Mouse (Mus musculus) neural tube, embryonic 10.5 days (tissue): ENCODE data around the gene Zfp747.
"Not testable (repeated sequence)": the region's sequence is repeated elsewhere in the genome, so short reads cannot be mapped to it uniquely, and the experiment has no call there.

Experiments
- DNase-seq: peaks from one replicate; pipeline ENCODE4 v3.0.0-alpha.2; 2017; ENCODE audit warnings: low spot score; ENCODE audit errors: extremely low spot score

Gene Zfp747

GRCm38 (mm10) chr7:127371870-127372269 lies 4.0 kb downstream of the Zfp747 start:
- DNase-seq: not testable (repeated sequence)

DNA sequence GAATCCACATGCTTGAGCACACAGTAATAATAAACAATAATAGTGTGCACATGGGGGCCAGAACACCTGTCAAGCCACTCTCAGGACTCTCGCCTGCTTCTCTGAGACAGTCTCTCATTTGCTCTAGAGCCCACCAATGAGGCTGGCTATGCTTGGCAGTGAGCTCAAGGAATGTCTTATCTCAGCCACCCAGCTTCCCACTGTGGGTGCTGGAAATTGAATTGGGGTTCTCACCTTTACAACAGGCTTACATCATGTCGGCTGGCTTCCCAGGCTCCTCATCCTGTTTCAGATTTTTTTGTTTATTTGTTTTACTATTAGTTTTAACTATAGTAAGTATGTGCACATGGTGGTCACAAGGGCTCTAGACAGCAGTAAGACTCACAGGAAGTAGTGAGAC lies 4.6 kb downstream of the Zfp747 start:
- no peak for DNase-seq

GRCm38 (mm10) chr7:127366249-127366648 lies 9.6 kb downstream of the Zfp747 start:
- DNase-seq: no peak

DNA sequence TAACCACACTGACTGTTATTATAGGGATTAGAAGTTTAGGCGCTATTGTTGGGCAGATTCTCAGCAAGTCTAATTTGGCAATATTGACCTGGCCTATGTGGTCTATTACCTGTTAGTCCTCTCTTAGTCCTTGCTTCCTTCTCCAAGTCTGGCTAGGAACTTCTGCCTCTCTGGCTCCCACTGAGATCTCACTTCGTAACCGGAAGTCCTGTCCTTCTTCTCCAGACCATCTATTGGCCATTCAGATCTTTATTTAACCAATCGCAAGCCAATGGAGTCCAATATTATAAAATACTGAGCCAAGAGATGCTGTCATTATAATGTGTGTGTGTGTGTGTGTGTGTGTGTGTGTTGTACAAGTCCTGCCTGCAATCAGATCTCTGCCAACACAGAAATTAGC lies 11.7 kb downstream of the Zfp747 start:
- no peak for DNase-seq

GRCm38 (mm10) chr7:127363475-127363921 lies 12.4 kb downstream of the Zfp747 start:
- DNase-seq: peak; percentile 70

GRCm38 (mm10) chr7:127362418-127362817 lies 13.4 kb downstream of the Zfp747 start:
- DNase-seq: not testable (repeated sequence)

GRCm38 (mm10) chr7:127361449-127361848 lies 14.4 kb downstream of the Zfp747 start:
- DNase-seq: no peak

- no peak for DNase-seq
Observed at GRCm38 (mm10) chr7:127360265-127360664, 15.6 kb downstream of the Zfp747 start.

- no peak for DNase-seq
Observed at GRCm38 (mm10) chr7:127358472-127358871, 17.4 kb downstream of the Zfp747 start.

DNA sequence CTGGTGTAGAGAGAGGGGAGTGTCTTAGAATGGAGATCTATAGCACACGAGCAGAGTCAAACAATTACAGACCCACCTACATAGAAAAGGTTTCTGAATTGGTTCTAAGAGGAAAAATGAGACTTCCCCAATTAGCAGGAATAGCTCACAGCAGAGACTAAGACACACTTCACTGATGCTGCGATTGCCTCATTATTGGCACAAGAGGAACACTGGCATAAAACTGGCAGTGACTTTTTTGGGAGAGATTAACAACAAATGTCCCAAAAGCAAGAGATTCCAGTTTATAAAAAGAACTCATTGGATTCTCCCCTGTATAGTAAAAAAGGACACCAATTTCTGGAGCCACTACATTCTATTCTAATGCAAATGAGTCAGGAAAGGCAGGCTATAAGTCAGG lies 18.0 kb downstream of the Zfp747 start:
- no peak for DNase-seq

DNA sequence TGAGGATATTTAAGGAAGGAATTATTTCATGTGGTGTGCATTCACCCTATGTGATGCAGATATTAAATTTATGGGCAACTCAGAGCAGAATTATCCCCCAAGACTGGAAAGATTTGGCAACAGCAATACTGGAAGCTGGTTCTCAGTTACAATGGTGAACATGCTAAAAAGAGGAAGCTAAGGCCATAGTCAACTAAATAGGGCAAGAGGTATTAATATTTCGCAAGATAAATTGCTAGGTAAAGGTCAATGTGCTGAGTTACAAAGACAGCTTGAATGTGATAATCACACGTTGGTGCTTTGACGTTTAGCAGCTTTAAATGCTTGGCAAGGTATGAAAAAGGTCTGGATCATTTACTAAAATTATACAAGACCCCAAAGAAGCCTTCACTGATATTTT lies 20.1 kb downstream of the Zfp747 start:
- no peak for DNase-seq

DNA sequence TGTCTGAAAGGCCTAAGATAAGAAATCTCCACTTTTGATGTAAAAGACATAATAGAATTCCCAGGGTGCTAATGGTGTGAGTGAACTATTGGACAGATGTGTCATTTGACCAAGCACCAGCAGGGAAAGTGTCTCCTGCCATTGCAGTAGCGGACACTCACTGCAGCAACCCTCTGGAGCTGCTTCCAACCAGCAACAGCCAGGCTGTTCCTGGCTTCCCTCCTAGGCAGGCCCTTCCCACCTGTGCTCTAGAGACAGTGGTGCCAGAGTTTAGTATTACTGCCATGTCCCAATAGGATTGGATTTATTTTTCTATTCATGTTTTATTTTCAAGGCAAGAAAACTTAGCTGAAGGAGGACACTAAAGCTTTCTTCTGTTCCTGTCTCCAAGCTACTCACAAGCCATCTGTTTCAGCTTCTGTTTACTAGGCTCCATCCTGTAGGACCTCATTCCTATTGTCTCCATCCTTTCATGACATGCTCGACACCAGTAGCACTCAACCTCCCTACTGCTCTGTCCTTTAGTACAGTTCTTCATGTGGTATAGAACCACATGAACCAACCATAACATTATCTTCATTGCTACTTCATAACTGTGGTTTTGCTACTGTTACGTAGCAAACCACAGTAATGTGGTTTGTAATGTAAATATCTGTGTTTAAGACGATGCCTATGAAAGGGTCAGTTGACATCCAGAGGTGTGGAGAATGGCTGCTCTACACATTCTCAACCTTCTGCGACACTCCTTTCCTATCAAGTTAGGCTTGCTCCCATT lies 24.4 kb downstream of the Zfp747 start:
- no peak for DNase-seq

DNA sequence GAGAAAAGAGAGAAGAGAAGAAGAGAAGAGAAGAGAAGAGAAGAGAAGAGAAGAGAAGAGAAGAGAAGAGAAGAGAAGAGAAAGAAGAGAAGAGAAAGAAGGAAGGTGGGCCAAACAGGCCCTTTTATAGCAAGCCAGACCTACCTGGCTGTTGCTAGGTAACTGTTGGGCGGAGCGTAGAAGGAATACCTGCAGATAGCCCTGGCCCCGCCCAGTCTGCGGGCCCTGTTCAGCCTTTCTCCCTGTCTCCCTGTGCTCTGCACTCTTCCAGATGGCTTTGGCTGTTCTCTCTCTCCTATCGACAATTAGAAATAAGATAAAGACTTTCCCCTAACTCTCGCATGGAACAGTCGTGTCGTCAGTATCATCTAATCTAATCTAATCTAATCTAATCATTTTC lies 29.2 kb downstream of the Zfp747 start:
- no peak for DNase-seq

DNA sequence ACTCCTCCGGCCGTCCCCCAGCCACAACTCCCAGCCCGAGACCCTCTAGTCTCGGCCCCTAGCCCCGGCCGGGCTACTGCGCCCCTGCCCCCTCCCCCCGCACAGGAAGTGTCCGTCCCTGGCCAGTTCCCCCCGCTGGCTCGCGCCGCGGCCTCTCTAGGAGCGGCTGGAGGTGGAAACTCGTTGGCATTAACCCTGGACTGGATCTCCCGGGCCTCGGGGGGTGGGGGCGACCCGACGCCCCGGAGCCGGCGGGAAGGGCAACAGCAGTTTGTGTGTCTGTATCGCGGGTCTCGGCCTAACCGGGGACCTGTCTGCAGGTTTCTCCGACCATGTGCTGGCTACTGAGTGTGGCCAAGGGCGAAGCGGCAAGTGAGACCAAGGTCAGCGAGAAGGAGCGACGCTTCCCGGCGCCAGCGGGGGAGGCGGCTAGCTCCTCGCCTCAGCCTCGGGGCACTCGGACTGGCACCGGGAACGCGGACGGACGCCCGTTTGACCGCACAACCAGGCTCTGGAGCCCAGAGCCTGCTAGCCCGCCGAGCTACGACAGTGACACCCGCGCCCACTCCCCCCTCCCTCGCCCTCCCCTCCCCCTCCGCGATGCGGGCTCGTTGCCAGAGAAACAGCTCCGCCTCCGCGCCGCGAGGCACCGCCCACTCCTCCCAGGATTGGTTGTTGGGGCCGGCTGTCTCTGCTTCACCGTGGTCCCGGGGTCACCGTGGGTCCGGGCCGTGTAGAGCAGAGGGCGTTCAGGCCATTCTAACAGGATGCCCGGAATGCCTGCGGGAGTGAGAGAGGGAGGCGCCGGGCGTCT lies 30.1 kb downstream of the Zfp747 start, which contains the start of gene Zfp768:
Gene Zfp768, minus strand, starts transcription at position 78 of the 814 bp plus-strand sequence.
- DNase-seq: peak; percentile 99

DNA sequence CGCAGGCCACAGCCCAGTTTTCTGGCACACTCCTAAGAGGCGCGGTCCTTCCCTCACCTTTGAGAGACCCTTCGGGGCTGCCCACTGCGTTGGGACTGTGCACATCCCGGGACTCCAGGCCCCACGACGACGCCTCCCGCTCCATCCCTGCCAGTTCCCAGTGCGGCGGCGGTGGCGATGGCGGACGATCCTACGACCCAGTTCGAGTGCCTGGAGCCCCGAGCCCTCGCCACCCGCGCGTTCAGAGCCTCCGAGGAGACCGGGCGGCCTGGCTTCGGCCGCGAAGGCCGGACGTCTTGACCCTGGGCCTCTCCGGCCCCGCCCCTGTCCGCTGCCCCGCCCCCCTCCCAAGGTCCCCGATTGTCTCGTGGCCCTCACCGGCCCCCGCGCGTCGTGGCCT lies 30.8 kb downstream of the Zfp747 start:
- DNase-seq: no peak

GRCm38 (mm10) chr7:127344371-127344770 lies 31.5 kb downstream of the Zfp747 start:
- DNase-seq: no peak

DNA sequence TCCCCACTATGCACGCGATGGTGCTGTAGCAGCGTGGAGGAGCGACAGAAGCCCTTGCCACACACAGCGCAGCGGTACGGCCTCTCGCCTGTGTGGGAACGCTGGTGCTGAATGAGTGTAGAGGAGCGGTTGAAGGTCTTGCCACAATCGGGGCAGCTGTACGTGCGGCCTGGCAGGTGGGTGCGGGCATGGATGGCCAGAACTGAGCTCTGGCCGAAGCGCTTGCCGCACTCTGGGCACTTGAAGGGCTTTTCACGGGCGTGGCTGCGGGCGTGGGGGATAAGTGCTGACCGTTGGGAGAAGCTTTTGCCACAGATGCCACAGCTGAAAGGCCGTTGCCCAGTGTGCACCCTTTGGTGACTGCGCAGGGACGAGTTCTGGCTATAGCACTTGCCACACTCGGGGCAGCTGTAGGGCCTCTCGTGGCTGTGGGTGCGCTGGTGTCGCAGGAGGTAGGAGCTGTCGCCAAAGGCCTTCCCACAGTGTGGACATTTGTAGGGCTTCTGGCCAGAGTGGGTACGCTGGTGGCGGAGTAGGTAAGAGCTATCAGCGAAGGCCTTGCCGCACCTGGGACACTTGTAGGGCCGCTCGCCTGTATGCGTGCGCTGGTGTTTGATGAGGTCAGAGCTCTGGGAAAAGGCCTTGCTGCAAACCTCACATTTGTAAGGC lies 32.4 kb downstream of the Zfp747 start:
- no peak for DNase-seq

- no peak for DNase-seq
Observed at GRCm38 (mm10) chr7:127342888-127343287, 33.0 kb downstream of the Zfp747 start.

DNA sequence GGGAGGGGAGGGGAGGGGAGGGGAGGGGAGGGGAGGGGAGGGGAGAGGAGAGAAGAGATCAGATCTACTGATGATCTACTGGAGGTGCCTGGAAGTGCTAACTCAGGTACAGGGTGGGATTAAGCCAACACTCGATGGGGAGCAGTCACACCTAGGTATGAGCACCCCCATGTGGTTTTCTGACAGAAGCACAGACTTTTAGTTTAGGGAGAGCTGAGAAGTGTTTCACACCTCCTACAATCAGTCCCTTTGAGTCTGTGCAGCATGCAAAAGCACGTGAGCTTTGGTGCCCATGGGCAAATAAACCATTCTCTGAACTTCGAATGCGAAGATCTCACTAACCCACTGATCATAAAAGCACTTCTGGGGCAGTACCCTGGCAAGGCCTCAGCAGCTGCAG lies 33.5 kb downstream of the Zfp747 start:
- DNase-seq: no peak

GRCm38 (mm10) chr7:127341861-127342260 lies 34.0 kb downstream of the Zfp747 start:
- DNase-seq: not testable (repeated sequence)

DNA sequence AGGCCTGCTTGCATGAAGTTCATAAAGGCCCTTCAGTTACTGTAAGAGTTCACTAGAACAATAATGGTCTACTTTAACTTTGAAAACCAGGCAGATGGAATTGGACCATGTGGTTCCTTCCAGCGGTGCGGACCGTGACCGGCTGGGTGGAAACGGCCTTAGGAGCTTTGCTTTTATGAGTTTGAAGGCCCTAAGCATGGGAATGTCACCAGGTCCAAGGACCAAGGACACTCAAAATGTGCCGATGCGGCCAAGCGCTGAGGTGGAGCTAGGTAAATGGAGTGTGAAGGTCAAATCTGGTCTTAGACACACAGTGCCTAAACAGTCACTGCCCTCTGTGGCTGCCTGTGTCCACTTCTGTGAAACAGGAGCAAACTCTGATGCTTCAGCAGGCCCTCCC lies 34.5 kb downstream of the Zfp747 start:
- no peak for DNase-seq

GRCm38 (mm10) chr7:127337636-127338035 lies 38.2 kb downstream of the Zfp747 start:
- DNase-seq: no peak
